In the genomic region with DNA sequence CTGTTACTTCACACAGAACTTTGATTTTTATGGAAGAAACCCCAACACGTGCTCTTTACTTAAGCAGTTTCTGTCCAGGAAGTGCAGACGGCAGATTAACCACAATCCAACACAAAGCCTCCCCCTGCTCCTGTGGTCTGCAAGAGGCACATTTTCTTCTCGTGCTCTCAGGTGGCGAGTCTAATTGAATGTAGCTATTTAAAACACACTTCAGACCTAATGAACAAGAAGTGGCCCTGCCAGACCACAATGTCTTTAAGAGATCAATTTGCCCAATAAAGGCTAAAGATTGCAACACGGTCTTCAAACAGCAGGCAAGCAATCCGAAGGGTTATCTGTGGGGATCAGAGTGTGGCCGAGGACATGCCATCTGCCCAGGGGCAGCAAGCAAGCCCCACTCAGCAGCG, we compare ENCODE assay signal across 11 mouse cellular contexts. TPM values are rescaled to one million over a fixed set of nuclear protein-coding genes. Genes with fewer than 3 reads are reported as not detected.
DNase-seq lines count a peak whose midpoint lies in the region; ATAC-seq and TF ChIP-seq lines count a peak whose summit lies in the region.
"Had no signal": no experiment of that assay in that cellular context is flagged by ENCODE, and none has a peak within 500 bp of the region (broad histone marks: within the 10 kb centered on the region; RNA-seq: fewer than 3 reads in every experiment).

No protein-coding gene starts in this region.

- no peak overlapping the region for H3ac ChIP-seq in myocyte (ENCODE audit: control insufficient read depth, insufficient read length)

- no peak overlapping the region for H3K9ac ChIP-seq in embryonic facial prominence, embryonic 11.5 days (replicated peaks; ENCODE audit: low read length)
- H3K9ac ChIP-seq in forebrain, embryonic 16.5 days (replicated peaks; ENCODE audit: low read depth, low read length): no peak overlapping the region
- H3K9ac ChIP-seq: embryonic facial prominence, embryonic 12.5 days had no signal

- peaks cover 18% of the 10 kb centered on the region for H3K79me2 ChIP-seq in myocyte (ENCODE audit: control insufficient read depth, insufficient read depth)

- no peak for TF ChIP-seq POLR2A in myocyte (IDR thresholded peaks at IDR 0.05; ENCODE audit: insufficient read length, low read depth)

- H3K36me3 ChIP-seq in embryonic facial prominence, embryonic 11.5 days (replicated peaks; ENCODE audit: control insufficient read depth, insufficient read depth, low read depth, low read length): no peaks in the 10 kb centered on the region
- no peaks in the 10 kb centered on the region for H3K36me3 ChIP-seq in embryonic facial prominence, embryonic 10.5 days (replicated peaks)
- H3K36me3 ChIP-seq in myocyte (ENCODE audit: control insufficient read depth, insufficient read depth): no peaks in the 10 kb centered on the region
- no peaks in the 10 kb centered on the region for H3K36me3 ChIP-seq in forebrain, embryonic 16.5 days (ENCODE audit: control insufficient read depth, insufficient read depth)
- H3K36me3 ChIP-seq: embryonic facial prominence, embryonic 12.5 days had no signal

- no peaks in the 10 kb centered on the region for H3K27me3 ChIP-seq in embryonic facial prominence, embryonic 11.5 days (ENCODE audit: control insufficient read depth, insufficient read depth, low read length)
- 0 out of 2 replicates have a peak, but pooled peaks cover 7% of the 10 kb centered on the region for H3K27me3 ChIP-seq in embryonic facial prominence, embryonic 10.5 days (replicated peaks; ENCODE audit: low read depth, poor library complexity, severe bottlenecking)
- no peaks in the 10 kb centered on the region for H3K27me3 ChIP-seq in myocyte (ENCODE audit: control insufficient read depth, insufficient read depth, insufficient read length)
- no peaks in the 10 kb centered on the region for H3K27me3 ChIP-seq in forebrain, embryonic 16.5 days (replicated peaks; ENCODE audit: control insufficient read depth, insufficient read depth, low read length)
- H3K27me3 ChIP-seq: embryonic facial prominence, embryonic 12.5 days had no signal

- H3K4me2 ChIP-seq in embryonic facial prominence, embryonic 11.5 days (ENCODE audit: low read depth, low read length): no peak overlapping the region
- peak overlapping the region; percentile 28 for H3K4me2 ChIP-seq in myocyte (ENCODE audit: low read depth)
- H3K4me2 ChIP-seq in forebrain, embryonic 16.5 days (ENCODE audit: low read length): no peak overlapping the region
- H3K4me2 ChIP-seq: embryonic facial prominence, embryonic 12.5 days had no signal

- no peaks in the 10 kb centered on the region for H3K9me3 ChIP-seq in embryonic facial prominence, embryonic 11.5 days (replicated peaks; ENCODE audit: control insufficient read depth, low read length)
- no peaks in the 10 kb centered on the region for H3K9me3 ChIP-seq in embryonic facial prominence, embryonic 10.5 days
- no peaks in the 10 kb centered on the region for H3K9me3 ChIP-seq in forebrain, embryonic 16.5 days (ENCODE audit: control insufficient read depth, low read length)
- H3K9me3 ChIP-seq: embryonic facial prominence, embryonic 12.5 days had no signal

- peak; percentile 25 for DNase-seq in embryonic facial prominence, embryonic 11.5 days (ENCODE audit: low spot score)
- DNase-seq in embryonic facial prominence, embryonic 10.5 days (ENCODE audit: low spot score): no peak
- peak; percentile 55 for DNase-seq in lung, postnatal 36 days
- no peak for DNase-seq in lung, postnatal 4 days
- DNase-seq in gonadal fat pad, adult 2 months (ENCODE audit: low read depth): peak; percentile 30
- no peak for DNase-seq in urinary bladder, postnatal 14 days (ENCODE audit: low spot score)
- DNase-seq: gastrocnemius, postnatal 36 days; layer of hippocampus, adult 9-11 months had no signal

- no peak overlapping the region for H3K27ac ChIP-seq in embryonic facial prominence, embryonic 11.5 days (replicated peaks; ENCODE audit: low read depth, low read length)
- no peak overlapping the region for H3K27ac ChIP-seq in embryonic facial prominence, embryonic 10.5 days (replicated peaks)
- H3K27ac ChIP-seq in forebrain, embryonic 16.5 days (ENCODE audit: low read length): no peak overlapping the region
- H3K27ac ChIP-seq: embryonic facial prominence, embryonic 12.5 days had no signal

- H3K4me1 ChIP-seq in embryonic facial prominence, embryonic 11.5 days (ENCODE audit: control insufficient read depth, insufficient read depth, low read length): no peaks in the 10 kb centered on the region
- H3K4me1 ChIP-seq in embryonic facial prominence, embryonic 10.5 days: peaks cover 52% of the 10 kb centered on the region
- 0 out of 2 replicates have a peak, but pooled peaks cover 2% of the 10 kb centered on the region for H3K4me1 ChIP-seq in forebrain, embryonic 16.5 days (replicated peaks; ENCODE audit: control insufficient read depth, insufficient read depth, low read length)

- no peak for ATAC-seq in embryonic facial prominence, embryonic 11.5 days (replicated peaks; ENCODE audit: insufficient number of reproducible peaks, low FRiP score, low TSS enrichment, low read depth)
- ATAC-seq in forebrain, embryonic 16.5 days: no peak

- 18% methylated on average over 8 of the region's 8 CpGs for WGBS in embryonic facial prominence, embryonic 11.5 days
- WGBS in embryonic facial prominence, embryonic 10.5 days: 15% methylated on average over 8 of the region's 8 CpGs
- WGBS in forebrain, embryonic 16.5 days: 8% methylated on average over 8 of the region's 8 CpGs

- no peak overlapping the region for H3K4me3 ChIP-seq in embryonic facial prominence, embryonic 11.5 days (ENCODE audit: low read depth, low read length)
- no peak overlapping the region for H3K4me3 ChIP-seq in embryonic facial prominence, embryonic 10.5 days
- no peak overlapping the region for H3K4me3 ChIP-seq in myocyte
- H3K4me3 ChIP-seq in forebrain, embryonic 16.5 days (replicated peaks; ENCODE audit: low read length): no peak overlapping the region
- H3K4me3 ChIP-seq: embryonic facial prominence, embryonic 12.5 days had no signal

TF ChIP-seq in myocyte, 11 proteins besides CTCF, POLR2A, EP300 and RAD21:
- peak; percentile 16 for TF ChIP-seq USF1 (IDR thresholded peaks at IDR 0.05; ENCODE audit: low read depth)
- no peak for TF ChIP-seq SRF (IDR thresholded peaks at IDR 0.05; ENCODE audit: control insufficient read depth, insufficient read length, low read depth)
- peak in 1 of 3 experiments; percentile 6 for TF ChIP-seq MYOD1 (IDR thresholded peaks at IDR 0.05; ENCODE audit: control insufficient read depth in 1 of 3, insufficient read length in 2 of 3, low read depth in 2 of 3)
- TF ChIP-seq MYOG (IDR thresholded peaks at IDR 0.05; ENCODE audit: control insufficient read depth in 1 of 3, insufficient read depth in 1 of 3, insufficient read length in 2 of 3, low read depth in 2 of 3): peak in 1 of 3 experiments; percentile 23
- TF ChIP-seq MAX (IDR thresholded peaks at IDR 0.05; ENCODE audit: low read depth): no peak
- TF ChIP-seq CEBPB (IDR thresholded peaks at IDR 0.05; ENCODE audit: insufficient read depth, poor library complexity, severe bottlenecking): peak; percentile 71; the same call in 1 of the 2 replicates
- TF ChIP-seq E2F4 (IDR thresholded peaks at IDR 0.05; ENCODE audit: insufficient read depth): no peak

RNA-seq across cellular contexts. Expression of a gene that starts 59.0 kb away (rescaled TPM):
- 9.5 and 9.7 TPM in 2 replicates for polyA plus RNA-seq in embryonic facial prominence, embryonic 11.5 days (2014; fragmentation: Nextera tagmentation; extraction: Ambion mirVana)
- polyA plus RNA-seq in embryonic facial prominence, embryonic 10.5 days (2016; fragmentation: Nextera tagmentation; extraction: Ambion mirVana): 5.2 and 6.1 TPM in 2 replicates
- polyA plus RNA-seq in gonadal fat pad, adult 2 months (2012; rRNA removed): 4.9 and 5.2 TPM in 2 replicates
- polyA plus RNA-seq in myocyte (2012; fragmentation: generic; extraction: Trizol): 10.4 TPM
- 10.9 and 11.2 TPM in 2 replicates for polyA plus RNA-seq in forebrain, embryonic 16.5 days (2015; fragmentation: Nextera tagmentation; extraction: Ambion mirVana)

RNA-seq across cellular contexts. Expression of a gene that starts 59.2 kb away (rescaled TPM):
- 0.24 and 0.32 TPM in 2 replicates for polyA plus RNA-seq in embryonic facial prominence, embryonic 11.5 days (2014; fragmentation: Nextera tagmentation; extraction: Ambion mirVana)
- 0.24 and 0.30 TPM in 2 replicates for polyA plus RNA-seq in embryonic facial prominence, embryonic 10.5 days (2016; fragmentation: Nextera tagmentation; extraction: Ambion mirVana)
- polyA plus RNA-seq in gonadal fat pad, adult 2 months (2012; rRNA removed): 0.32 and 0.44 TPM in 2 replicates
- polyA plus RNA-seq in myocyte (2012; fragmentation: generic; extraction: Trizol): 0.35 TPM
- 0.50 and 0.57 TPM in 2 replicates for polyA plus RNA-seq in forebrain, embryonic 16.5 days (2015; fragmentation: Nextera tagmentation; extraction: Ambion mirVana)

Comparison
In these comparisons a context has a peak if more than half of its experiments do, and no peak if none do; other contexts are left out.
1. DNase-seq: peak in embryonic facial prominence, embryonic 11.5 days (single experiment), lung, postnatal 36 days (single experiment) and gonadal fat pad, adult 2 months (single experiment); none in embryonic facial prominence, embryonic 10.5 days (single experiment), lung, postnatal 4 days (0 of 2) and urinary bladder, postnatal 14 days (single experiment).